Mouse (Mus musculus): ENCODE data around the gene 1700102P08Rik.

Gene 1700102P08Rik

GRCm38 (mm10) chr9:108411381-108411942, 18.9 kb downstream of the 1700102P08Rik start:
- DNase-seq (ENCODE audit: low spot score), result no peak

- no peak for DNase-seq (ENCODE audit: low spot score)
These were observed 19.6 kb downstream of the 1700102P08Rik start for GRCm38 (mm10) chr9:108412221-108412620.

GRCm38 (mm10) chr9:108428384-108428783, 35.8 kb downstream of the 1700102P08Rik start, which contains the start of gene Ccdc36:
Ccdc36 (minus strand) TSS chr9:108428484.
- DNase-seq (ENCODE audit: low spot score), result no peak

GRCm38 (mm10) chr9:108431431-108432067, 38.9 kb downstream of the 1700102P08Rik start:
- peak; percentile 51 for DNase-seq (ENCODE audit: low spot score)

GRCm38 (mm10) chr9:108436182-108436581, 43.6 kb downstream of the 1700102P08Rik start, which contains the start of gene BC048562:
BC048562 (plus strand) TSS chr9:108436482.
- no peak for DNase-seq (ENCODE audit: low spot score)

- no peak for DNase-seq (ENCODE audit: low spot score)
These were observed 46.6 kb downstream of the 1700102P08Rik start for GRCm38 (mm10) chr9:108439176-108439575.

- no peak for DNase-seq (ENCODE audit: low spot score)
These were observed 47.9 kb downstream of the 1700102P08Rik start for GRCm38 (mm10) chr9:108440485-108440884.

GRCm38 (mm10) chr9:108441236-108441919, 48.8 kb downstream of the 1700102P08Rik start:
- no peak for DNase-seq (ENCODE audit: low spot score)

- no peak for DNase-seq (ENCODE audit: low spot score)
These were observed 52.5 kb downstream of the 1700102P08Rik start for GRCm38 (mm10) chr9:108445125-108445524.

GRCm38 (mm10) chr9:108449860-108450259, 57.3 kb downstream of the 1700102P08Rik start:
- DNase-seq (ENCODE audit: low spot score), result no peak

GRCm38 (mm10) chr9:108450292-108451169, 57.9 kb downstream of the 1700102P08Rik start:
- no peak for DNase-seq (ENCODE audit: low spot score)

GRCm38 (mm10) chr9:108451170-108451493, 58.5 kb downstream of the 1700102P08Rik start:
- no peak for DNase-seq (ENCODE audit: low spot score)

GRCm38 (mm10) chr9:108451519-108452160, 59.0 kb downstream of the 1700102P08Rik start:
- DNase-seq (ENCODE audit: low spot score), result no peak

- DNase-seq (ENCODE audit: low spot score), result peak; percentile 83
These were observed 59.8 kb downstream of the 1700102P08Rik start for GRCm38 (mm10) chr9:108452291-108452906.

GRCm38 (mm10) chr9:108452911-108453310, 60.3 kb downstream of the 1700102P08Rik start:
- DNase-seq (ENCODE audit: low spot score), result no peak

GRCm38 (mm10) chr9:108453458-108453857, 60.9 kb downstream of the 1700102P08Rik start:
- no peak for DNase-seq (ENCODE audit: low spot score)

- DNase-seq (ENCODE audit: low spot score), result no peak
These were observed 61.8 kb downstream of the 1700102P08Rik start for GRCm38 (mm10) chr9:108454429-108454828.

- DNase-seq (ENCODE audit: low spot score), result no peak
These were observed 63.4 kb downstream of the 1700102P08Rik start for GRCm38 (mm10) chr9:108455747-108456571.

- DNase-seq (ENCODE audit: low spot score), result no peak
These were observed 64.3 kb downstream of the 1700102P08Rik start for GRCm38 (mm10) chr9:108456953-108457352.

- no peak for DNase-seq (ENCODE audit: low spot score)
These were observed 67.3 kb downstream of the 1700102P08Rik start for GRCm38 (mm10) chr9:108459939-108460318.
